Mouse (Mus musculus) brain, adult 2 months (tissue): Measurements from ENCODE around the gene Lrrn2.

Source experiments
- DNase-seq: peaks from one replicate; pipeline ENCODE4 v3.0.0; 2011; ENCODE audit warnings: low read depth, low spot score

Lrrn2 gene

GRCm38 (mm10) chr1:132885701-132886100 is 5.6 kb downstream of the Lrrn2 start:
- DNase-seq: no peak

- DNase-seq: no peak
Observed at GRCm38 (mm10) chr1:132886626-132887025, 6.6 kb downstream of the Lrrn2 start.

- no peak for DNase-seq
Observed at GRCm38 (mm10) chr1:132888811-132889210, 8.7 kb downstream of the Lrrn2 start.

GRCm38 (mm10) chr1:132890161-132890794 is 10.2 kb downstream of the Lrrn2 start:
- peak; percentile 74 for DNase-seq

- peak; percentile 74 for DNase-seq
Observed at GRCm38 (mm10) chr1:132892065-132892464, 12.0 kb downstream of the Lrrn2 start.

GRCm38 (mm10) chr1:132893311-132894077 is 13.4 kb downstream of the Lrrn2 start:
- peak; percentile 91 for DNase-seq

GRCm38 (mm10) chr1:132899029-132899428 is 19.0 kb downstream of the Lrrn2 start:
- peak; percentile 64 for DNase-seq

- no peak for DNase-seq
Observed at GRCm38 (mm10) chr1:132899626-132900025, 19.6 kb downstream of the Lrrn2 start.

GRCm38 (mm10) chr1:132900945-132901344 is 20.9 kb downstream of the Lrrn2 start:
- peak; percentile 62 for DNase-seq

GRCm38 (mm10) chr1:132903519-132903918 is 23.4 kb downstream of the Lrrn2 start:
- DNase-seq: no peak

- DNase-seq: no peak
Observed at GRCm38 (mm10) chr1:132909090-132909489, 29.0 kb downstream of the Lrrn2 start.

- no peak for DNase-seq
Observed at GRCm38 (mm10) chr1:132909951-132910350, 29.9 kb downstream of the Lrrn2 start.

- DNase-seq: no peak
Observed at GRCm38 (mm10) chr1:132910414-132911041, 30.5 kb downstream of the Lrrn2 start.

- peak; percentile 94 for DNase-seq
Observed at GRCm38 (mm10) chr1:132915849-132916493, 35.9 kb downstream of the Lrrn2 start.

GRCm38 (mm10) chr1:132917554-132917953 is 37.5 kb downstream of the Lrrn2 start:
- peak; percentile 58 for DNase-seq

GRCm38 (mm10) chr1:132918117-132918680 is 38.1 kb downstream of the Lrrn2 start:
- peak; percentile 50 for DNase-seq

GRCm38 (mm10) chr1:132919258-132919657 is 39.2 kb downstream of the Lrrn2 start:
- DNase-seq: no peak

GRCm38 (mm10) chr1:132921071-132921470 is 41.0 kb downstream of the Lrrn2 start:
- DNase-seq: peak; percentile 64

- no peak for DNase-seq
Observed at GRCm38 (mm10) chr1:132922257-132922656, 42.2 kb downstream of the Lrrn2 start.

GRCm38 (mm10) chr1:132925270-132925669 is 45.2 kb downstream of the Lrrn2 start:
- no peak for DNase-seq

- DNase-seq: no peak
Observed at GRCm38 (mm10) chr1:132928032-132928906, 48.2 kb downstream of the Lrrn2 start.
